Mouse (Mus musculus) retina, embryonic 14.5 days (tissue): Measurements from ENCODE around the gene Grk6.
"Not testable (repeated sequence)": the region's sequence is repeated elsewhere in the genome, so short reads cannot be mapped to it uniquely, and the experiment has no call there.

Source experiments
- DNase-seq: peaks from one replicate; pipeline ENCODE4 v3.0.0-alpha.2; 2015; ENCODE audit warnings: low spot score

The Grk6 gene

DNA sequence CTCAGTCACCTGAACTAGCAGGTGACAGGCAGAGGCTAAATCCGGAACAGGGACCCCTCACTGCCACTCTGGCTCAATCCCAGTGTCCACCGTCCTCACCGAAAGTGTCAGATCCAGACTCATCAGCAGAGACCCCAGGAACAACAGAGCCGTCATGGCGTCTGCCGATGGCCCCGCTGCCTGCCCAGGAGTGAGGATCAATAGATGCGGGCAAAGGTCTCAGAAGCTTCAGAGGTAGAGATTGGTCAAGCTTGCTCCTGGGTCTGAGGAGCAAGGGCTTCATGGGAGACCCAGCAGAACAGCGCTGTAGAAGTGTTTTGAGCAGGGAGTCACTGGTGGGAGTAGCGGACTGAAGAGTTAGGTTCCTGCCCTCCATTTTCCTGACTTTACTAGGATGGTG is 18.3 kb upstream of the Grk6 start, which contains the start of gene F12:
F12 (minus strand) TSS at position 181 of the 400 bp plus-strand sequence.
- DNase-seq, result no peak

DNA sequence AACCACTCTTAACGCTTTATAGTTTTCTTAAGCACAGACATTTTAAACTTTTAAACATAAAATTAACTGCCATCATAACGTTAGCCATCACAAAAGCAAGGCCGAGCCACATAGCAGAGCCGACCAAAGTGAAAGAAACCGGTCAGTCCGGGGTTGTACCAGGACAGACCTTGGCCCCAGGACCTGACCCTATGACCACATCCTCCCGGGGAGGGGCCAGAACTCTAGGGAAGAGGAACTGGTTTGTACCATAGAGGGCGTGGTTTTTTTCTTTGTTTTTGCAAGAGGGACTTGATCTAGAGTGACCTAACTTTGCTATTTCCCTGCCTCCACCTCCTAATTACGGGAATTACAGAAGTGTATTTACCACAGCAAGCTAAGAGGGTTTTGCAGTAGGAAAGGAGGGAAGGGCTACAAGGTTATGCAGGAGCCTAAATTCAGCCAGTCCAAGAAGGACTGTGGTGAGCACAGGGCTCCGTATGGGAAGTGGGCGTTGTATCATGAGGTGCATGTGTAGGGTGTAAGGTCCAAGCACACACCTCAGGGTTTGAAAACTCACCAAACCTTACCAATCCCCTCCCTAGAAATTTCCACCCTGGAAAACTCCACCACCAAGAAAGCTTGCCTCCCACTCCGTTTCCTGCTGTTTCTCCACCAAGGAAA is 15.5 kb upstream of the Grk6 start:
- no peak for DNase-seq

DNA sequence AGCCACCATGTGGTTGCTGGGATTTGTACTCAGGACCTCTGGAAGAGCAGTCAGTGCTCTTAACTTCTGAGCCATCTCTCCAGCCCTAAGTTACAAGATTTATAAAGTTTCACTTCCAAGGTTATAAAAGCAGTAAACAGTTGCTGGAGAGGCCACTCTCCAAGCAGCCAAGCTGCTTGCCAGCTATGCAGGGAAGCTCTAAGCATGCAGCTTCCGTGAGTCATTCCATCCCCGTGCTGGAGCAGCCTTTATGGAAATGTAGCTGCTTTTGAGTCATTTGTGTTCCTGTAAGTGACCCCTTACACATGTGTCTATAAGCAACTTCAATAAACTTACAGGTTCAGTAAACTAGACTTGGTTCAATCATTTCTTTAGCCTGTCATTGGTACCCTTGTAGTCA is 14.3 kb upstream of the Grk6 start:
- no peak for DNase-seq

DNA sequence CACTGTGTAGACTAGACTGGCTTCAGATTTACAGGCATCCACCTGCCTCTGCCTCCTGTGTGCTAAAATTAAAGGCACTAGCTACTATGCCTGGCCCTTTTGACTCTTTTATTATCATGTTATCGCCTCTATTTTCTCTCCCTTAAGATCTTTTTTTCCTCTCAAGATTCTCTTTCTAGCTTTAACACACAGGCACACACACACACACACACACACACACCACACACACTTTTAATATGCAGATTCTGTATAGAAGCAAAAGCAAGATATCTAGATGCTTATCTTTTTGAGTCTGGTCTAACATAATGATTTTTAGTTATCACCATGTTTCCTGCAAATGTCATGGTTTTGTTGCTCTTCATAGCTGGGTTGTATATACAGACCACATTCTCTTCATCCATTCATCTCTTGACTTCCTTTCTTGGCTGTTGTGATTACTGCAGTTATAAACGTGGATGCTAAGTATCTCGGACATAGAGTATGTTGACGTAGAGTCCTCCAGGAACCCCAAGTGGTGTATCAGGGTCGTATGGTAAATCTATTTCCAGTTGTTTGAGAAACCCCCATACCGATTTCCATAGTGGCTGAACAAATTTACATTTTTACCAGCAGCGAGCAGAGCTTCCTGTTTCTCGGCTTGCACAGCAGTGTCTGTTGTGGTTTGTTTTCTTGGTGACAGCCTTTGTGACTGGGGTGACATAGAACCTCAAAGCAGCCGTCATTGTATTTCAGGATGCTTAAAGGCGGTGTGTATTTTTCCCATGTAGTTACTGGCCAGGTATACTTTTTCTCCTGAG is 12.8 kb upstream of the Grk6 start:
- no peak for DNase-seq

DNA sequence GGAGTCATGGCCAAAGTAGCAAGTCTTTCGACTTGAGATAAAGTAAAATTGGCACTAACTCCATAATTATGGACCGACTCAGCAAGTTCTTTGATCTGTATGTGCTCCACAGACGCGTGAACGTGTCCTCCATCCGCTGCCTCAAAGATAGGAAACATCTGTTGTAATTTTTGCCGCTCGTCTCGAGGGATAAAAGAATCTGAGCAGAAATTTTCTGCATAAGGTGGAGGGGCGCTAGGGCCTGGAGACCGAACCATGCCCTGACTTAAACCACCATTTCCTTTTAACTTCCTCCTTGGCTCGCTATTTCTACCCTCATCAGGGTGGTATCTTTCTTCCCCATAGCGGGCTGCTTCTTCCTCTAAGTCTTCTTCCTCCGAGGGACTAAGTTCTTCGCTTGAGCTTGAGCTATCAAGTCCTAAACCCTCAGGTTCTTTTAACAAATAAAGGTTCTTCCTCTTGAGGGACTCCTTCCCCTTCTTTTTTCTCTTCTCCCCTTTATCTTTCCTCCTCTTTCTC is 7.7 kb upstream of the Grk6 start:
- not testable (repeated sequence) for DNase-seq

DNA sequence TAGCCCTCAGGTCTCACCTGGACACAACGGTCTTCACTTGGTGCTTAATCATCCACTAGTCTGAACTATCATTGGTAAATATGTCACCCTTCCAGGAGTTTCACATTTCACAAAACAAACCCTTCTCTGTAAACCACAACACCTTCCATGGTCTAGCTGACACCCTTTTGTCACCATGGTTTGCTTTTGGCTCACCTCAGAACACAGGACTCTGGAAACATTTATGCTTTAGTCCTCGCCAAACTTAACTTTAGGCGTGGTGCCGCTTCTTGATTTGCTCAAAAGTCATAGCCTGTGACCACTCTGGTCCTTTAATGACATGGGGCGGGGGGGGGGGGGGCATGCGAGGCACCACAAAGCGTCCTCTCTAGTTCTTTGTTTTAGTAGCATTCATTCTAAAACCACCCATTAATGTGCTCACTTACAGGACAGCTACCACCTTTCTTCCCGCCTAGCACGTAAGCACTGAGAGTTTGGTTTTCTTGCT is 1.0 kb upstream of the Grk6 start:
- no peak for DNase-seq

DNA sequence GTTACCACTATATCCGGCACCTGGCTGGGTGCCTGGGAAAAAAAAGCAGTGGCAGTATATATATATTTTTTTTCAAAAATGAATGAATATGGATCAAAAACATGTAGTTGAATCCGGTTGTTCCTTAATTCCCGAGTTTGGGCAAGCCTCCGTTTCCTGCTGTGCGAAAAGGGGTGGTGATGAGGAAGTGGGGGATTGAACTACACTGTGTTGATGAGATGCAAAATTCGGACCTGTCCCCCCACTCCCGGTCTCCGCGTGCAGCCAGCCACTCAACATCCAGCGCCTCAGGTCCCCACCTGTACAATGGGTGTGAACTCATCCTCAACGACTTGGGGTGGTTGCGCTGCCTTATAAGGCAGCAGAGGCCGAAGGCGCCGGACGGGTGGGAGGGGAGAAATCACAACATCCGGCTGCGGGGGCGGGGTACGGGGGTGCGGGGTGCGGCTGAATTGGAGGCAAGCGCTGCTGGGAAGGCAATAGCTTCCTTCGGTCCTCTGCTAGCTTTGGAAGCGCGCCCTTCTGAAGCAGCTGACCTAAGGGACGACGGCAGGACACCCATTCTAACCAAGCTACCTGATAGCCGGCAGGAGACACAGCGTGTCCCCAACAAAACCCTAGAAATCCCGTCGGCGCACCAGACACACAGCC is 461 bp upstream of the Grk6 start:
- DNase-seq, result no peak

DNA sequence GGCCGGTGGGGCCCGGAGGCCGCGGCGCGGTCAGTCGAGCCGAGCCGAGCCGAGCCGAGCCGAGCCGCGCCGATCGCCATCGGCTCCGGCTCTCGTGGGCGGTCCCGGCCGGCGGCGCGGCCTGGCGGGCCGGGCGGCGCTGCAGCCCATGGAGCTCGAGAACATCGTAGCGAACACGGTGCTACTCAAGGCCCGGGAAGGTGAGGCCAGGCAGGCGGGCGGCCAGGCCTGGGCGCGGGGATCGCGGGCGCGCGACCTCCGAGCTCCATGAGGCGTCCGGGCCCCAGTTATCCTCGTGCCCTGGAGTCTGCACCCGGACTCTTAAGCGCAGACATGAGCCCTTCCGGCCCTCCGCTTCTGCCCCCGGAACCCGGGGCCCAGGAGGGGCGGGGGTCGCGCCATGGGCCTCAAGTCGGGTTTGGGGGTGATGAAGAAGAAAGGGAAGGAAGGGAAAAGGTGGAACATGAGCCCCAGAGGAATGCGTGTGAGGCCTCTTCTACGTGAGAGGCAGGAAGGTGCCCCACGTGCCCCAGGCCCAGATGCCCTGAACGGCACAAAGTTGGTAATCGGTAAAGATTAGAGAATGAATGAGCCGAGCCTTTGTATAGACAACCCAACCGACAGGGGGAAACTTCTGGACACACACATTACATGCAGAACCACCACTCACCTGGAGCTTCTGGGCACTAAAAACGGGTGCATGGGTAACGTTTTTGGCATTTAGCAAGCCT is 654 bp downstream of the Grk6 start:
- peak; percentile 56 for DNase-seq

DNA sequence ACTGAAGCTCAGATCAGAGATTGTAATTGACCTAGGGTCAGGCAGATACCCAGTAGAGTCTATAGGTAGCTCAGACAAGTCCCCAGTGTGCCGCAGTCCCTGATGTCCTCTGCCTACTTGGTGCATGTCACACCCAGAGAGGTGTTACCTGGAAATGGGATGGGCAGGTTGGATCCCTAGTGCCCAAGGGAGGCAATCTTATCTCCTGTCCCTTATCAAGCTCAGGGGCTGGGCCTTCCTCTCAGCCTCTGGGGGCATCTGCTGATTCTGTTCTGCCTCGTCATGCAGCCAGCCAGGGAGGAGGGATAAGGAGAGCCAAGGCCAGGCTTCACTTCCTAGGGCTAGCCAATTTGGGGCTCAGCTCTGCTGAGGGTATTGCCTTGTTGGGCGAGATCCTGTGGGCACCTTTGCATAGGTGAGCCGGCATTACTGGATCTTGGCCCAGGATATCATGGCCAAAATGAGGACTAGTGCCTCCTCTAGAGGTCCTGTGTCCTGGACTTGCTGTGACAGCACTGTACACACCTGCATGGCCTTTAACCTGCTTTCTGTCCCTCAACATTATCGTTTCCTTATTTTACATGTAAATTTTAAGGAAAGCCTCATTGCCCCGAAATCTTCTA is 1.7 kb downstream of the Grk6 start:
- no peak for DNase-seq

DNA sequence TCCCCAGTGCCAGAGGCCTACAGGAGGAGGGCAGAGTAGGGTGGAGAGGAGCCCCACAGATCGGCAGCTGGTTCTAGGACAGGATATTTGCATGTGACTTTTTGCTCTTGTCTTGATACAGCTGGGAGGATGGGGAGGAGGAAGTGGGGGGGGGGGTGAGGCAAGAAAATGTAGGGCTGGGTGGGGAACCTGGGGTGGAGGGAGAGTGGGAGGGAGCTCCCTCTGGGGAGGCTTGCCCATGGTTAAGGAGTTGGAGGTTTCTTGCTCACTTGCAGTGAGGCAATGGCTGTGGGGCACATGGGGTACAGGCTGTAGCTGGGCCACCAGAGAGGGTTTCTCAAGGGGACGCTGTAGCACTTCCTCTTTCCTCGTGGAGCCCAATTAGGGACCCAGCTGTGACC is 2.7 kb downstream of the Grk6 start:
- DNase-seq, result no peak

DNA sequence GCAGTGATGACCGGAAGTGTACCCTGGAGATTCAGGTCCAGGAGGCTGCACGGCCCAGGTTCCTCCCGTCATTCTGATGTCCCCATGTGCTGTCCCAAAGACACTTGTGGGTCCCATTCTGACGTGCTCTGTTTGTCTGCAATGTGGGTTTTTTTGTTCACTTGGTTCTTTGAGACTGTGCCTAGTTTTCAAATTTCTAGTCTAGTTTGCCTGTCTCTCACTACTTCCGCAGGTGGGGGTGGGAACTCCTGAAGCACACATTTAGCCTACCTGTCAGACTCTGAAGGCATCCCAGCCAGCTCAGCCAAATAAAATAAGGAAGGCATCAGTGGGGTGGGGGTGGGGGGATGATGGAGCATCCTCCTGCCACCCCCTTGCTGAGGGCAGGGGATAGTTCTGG is 3.3 kb downstream of the Grk6 start:
- no peak for DNase-seq

DNA sequence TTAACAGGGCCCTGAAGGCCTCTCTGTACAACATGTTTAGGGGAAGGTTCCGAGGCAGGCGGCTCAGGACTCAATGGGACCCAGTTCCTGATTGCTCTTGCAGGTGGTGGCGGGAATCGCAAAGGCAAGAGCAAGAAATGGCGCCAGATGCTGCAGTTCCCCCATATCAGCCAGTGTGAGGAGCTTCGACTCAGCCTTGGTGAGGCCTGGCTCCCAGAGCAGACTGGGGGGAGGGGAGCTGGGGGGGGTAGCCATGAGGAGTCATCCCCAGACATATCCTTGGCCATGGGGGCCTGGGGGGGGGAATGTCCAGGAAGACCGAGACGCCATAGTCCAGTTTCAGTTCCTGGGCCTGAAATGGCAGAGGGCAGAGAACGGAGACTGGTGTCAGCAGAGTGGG is 4.3 kb downstream of the Grk6 start:
- DNase-seq, result no peak

DNA sequence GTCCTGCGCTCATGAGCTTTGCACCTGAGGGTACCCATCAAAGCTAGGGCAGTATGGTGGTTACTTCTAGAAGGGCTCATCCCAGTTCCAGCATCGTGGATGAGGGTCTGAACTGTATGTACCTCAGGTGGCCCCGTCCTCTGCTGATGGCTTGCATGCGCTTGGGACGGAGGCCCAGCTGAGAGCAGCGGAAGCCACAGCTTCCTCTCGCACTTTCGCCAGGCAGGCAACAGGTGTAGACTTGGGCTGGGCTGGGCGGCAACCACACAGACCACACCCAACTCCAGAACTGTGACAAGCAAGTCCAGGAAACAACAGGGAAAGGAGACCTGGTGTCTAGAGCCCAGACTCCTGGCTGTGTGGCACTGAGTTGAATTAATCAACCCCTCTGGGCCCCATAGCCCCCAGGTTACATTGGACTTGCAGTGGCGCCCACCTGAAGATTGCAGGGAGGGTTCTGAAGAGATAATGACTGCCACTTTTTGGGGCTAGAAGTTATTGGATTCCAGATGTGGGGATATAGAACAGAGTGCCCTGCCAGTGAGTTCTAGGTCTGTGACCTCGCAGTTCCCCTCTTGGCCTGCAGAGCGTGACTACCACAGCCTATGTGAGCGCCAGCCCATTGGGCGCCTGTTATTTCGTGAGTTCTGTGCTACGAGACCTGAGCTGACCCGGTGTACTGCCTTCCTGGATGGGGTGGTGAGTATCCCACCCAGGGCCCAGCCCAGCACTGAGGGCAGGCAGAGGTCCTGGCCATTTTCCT is 5.0 kb downstream of the Grk6 start:
- no peak for DNase-seq

DNA sequence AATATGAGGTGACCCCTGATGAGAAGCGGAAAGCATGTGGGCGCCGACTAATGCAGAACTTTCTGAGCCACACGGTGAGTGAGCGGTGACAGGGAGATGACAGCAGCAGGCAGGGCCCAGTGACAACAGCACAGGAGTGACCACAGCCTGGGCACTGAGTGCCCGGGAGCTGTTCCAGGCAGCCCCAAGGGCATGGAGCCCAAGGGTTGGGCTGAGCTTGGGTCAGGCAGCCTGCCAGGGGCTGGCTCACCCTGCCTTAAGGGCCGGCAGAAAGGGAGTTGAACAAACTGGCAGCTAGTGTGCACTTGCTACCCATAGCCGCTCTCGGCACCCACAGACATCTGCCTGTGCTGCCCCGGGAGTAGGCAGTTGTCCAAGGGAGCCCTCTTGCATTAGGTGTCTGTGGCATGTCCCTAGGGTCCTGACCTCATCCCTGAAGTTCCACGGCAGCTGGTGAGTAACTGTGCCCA is 5.7 kb downstream of the Grk6 start:
- no peak for DNase-seq

DNA sequence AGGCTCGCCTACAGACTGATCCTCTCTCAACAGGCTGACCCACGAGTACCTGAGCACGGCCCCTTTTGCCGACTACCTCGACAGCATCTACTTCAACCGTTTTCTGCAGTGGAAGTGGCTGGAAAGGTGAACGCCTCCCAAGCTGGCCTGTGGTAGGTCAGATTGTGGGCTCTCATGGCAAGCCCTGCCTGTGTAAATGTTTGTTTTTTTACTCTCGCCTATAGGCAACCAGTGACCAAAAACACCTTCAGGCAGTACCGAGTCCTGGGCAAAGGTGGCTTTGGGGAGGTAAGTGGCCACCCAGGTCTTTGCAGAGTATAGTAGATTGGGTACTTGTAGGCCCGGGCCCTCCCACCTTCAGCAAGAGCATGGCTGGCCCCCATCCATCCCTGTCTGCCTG is 6.4 kb downstream of the Grk6 start:
- DNase-seq, result no peak

DNA sequence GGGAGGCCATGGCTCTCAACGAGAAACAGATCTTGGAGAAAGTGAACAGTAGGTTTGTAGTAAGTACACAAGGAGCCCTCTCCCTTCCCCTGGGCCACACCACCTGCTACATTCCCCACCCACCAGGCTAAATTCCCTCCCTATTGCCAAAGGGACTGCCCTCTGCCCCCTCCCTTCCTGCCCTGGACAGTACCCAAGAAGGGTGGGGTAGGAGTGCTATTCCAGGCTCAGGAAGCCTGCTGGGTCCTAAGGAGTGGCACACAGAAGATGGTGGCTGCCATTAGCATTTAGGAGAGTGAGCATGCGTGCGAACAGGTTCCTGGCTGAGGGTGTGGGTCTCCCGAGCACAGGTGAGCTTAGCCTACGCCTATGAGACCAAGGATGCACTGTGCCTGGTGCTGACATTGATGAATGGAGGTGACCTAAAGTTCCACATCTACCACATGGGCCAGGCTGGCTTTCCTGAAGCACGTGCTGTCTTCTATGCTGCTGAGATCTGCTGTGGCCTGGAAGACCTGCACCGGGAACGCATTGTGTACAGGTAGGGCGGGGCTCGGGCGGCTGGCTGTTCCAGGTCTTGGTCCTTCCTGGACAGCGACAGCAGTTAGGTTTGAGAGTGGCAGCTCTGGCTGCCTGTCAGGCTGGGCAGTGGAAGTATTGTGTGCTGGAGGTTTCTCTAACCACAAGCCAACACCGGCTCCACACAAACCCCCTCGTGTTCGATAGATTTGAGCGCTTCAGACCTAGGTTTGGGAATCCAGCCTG is 7.1 kb downstream of the Grk6 start:
- DNase-seq, result no peak

DNA sequence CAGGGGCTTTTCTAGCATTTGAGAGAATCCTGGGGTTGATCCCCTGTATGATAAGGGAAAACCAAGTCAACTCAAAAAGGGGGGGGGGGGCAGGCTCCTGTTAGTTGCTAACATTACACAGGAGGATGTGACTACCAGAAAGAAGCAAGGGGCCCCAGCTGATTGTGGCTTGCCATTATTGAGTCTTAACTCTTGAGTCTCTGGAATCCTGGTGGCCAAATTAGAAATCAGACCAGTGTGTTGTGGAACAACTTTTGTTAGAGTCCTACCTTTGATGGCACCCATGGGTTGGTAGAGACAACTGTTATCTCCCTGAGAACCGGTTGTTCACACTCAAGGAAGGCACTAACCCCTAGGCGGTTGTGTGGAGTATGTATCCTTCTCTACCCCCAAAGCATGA is 18.1 kb downstream of the Grk6 start:
- DNase-seq, result no peak

DNA sequence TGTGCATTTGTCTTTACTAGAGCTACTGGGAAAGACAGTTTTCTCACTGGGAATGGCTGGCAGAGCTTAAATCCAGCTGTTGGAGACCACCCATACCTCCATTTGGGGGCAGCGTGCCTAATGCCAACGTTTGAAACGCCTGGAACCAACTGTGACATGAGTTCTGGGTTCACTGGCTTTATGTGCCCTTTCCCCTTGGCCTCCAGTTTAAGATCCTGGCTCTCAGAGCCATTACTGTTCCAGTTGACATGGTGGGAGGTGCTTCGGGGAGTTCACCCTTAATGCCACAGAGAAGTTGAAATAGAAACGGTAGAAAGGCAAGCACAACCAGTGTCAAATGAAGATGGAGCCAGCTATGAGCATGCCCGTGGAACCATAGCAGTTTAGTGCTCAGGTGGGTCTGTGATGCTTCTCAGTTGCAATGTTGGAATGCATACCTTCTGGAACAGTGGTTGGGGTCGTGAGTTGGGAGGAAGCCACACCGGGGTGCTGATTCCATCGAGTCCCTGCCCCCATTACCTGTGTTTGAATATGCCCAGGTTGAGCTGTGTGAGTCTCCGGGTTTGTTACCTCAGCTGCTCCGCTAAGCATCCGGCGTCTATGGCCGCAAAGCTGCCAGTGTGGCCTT is 18.6 kb downstream of the Grk6 start:
- DNase-seq, result no peak
